Comparison of ENCODE assay signal across 21 mouse cellular contexts in the genomic region with DNA sequence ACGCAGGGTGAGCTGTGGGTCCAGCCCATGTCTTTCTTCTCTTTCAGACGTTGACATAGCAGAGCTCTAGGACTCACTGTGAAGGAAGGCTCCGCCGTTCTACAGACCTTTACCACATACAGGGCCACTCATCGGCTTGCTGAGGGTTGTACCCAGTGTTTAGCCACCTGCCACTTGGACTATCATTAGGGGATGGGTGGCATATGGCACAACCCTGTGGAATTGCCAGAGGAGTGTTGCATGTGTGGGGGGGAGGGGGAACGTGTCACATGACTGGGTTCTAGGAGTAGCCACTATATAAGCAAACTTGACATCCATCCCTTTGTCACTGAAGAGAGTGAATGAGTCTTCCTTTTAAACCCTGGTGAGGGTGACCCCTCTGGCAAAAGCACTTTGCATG. TPM values are rescaled to one million over a fixed set of nuclear protein-coding genes. Genes with fewer than 3 reads are reported as not detected.
A peak's percentile ranks its signal among the peaks of the same experiment; 100 is the strongest.
DNase-seq lines count a peak whose midpoint lies in the region; ATAC-seq and TF ChIP-seq lines count a peak whose summit lies in the region.
"Had no signal": no experiment of that assay in that cellular context is flagged by ENCODE, and none has a peak within 500 bp of the region (broad histone marks: within the 10 kb centered on the region; RNA-seq: fewer than 3 reads in every experiment).

No protein-coding gene starts in this region.

- ATAC-seq in cerebellum, adult (ENCODE audit: insufficient number of reproducible peaks, low FRiP score, low TSS enrichment): no peak
- no peak for ATAC-seq in intestine, embryonic 15.5 days
- ATAC-seq in intestine, embryonic 16.5 days: no peak
- no peak for ATAC-seq in embryonic facial prominence, embryonic 14.5 days (ENCODE audit: low read depth)
- ATAC-seq in kidney, embryonic 14.5 days (ENCODE audit: low FRiP score, low TSS enrichment): no peak
- ATAC-seq: forebrain, embryonic 16.5 days had no signal

- DNase-seq in cerebellum, adult 2 months: peak; percentile 65 to 79
- no peak for DNase-seq in embryonic facial prominence, embryonic 14.5 days (ENCODE audit: low spot score)
- no peak for DNase-seq in layer of hippocampus, adult 18-20 months (ENCODE audit: low spot score in 2 of 2)
- DNase-seq: adrenal gland, adult 8-10 months; gastrocnemius, postnatal 14 days; kidney, adult 9 months; layer of hippocampus, postnatal 36 days; retina, postnatal 1 day; spleen, adult 18-20 months had no signal

- H3K4me3 ChIP-seq in cerebellum, adult 2 months (replicated peaks; ENCODE audit: insufficient read depth, low read depth, low read length): peak overlapping the region; percentile 35
- H3K4me3 ChIP-seq in intestine, embryonic 15.5 days (replicated peaks): no peak overlapping the region
- no peak overlapping the region for H3K4me3 ChIP-seq in intestine, embryonic 16.5 days (ENCODE audit: low read length)
- peak overlapping the region; percentile 85 for H3K4me3 ChIP-seq in E14TG2a.4 (replicated peaks; ENCODE audit: low read length)
- H3K4me3 ChIP-seq in embryonic facial prominence, embryonic 14.5 days (ENCODE audit: low read depth, low read length): no peak overlapping the region
- no peak overlapping the region for H3K4me3 ChIP-seq in kidney, embryonic 14.5 days (ENCODE audit: low read length)
- H3K4me3 ChIP-seq: embryonic facial prominence, embryonic 12.5 days; hindbrain, embryonic 15.5 days had no signal

- H3K4me1 ChIP-seq in cerebellum, adult 2 months (ENCODE audit: control insufficient read depth, insufficient read depth, low read length): peaks cover 10% of the 10 kb centered on the region
- H3K4me1 ChIP-seq in intestine, embryonic 15.5 days (replicated peaks): peaks cover 35% of the 10 kb centered on the region
- peaks cover 30% of the 10 kb centered on the region for H3K4me1 ChIP-seq in intestine, embryonic 16.5 days (ENCODE audit: control insufficient read depth, insufficient read depth, low read length)
- H3K4me1 ChIP-seq in E14TG2a.4 (replicated peaks; ENCODE audit: low read depth, low read length): peaks cover 57% of the 10 kb centered on the region
- H3K4me1 ChIP-seq in embryonic facial prominence, embryonic 14.5 days (ENCODE audit: control insufficient read depth, insufficient read depth, low read length): peaks cover 20% of the 10 kb centered on the region; the same call in 1 of the 2 replicates
- peaks cover 47% of the 10 kb centered on the region for H3K4me1 ChIP-seq in kidney, embryonic 14.5 days (ENCODE audit: control insufficient read depth, insufficient read depth, low read length)

- TF ChIP-seq POLR2A in cerebellum, adult 2 months (IDR thresholded peaks at IDR 0.05; ENCODE audit: borderline replicate concordance, insufficient read depth, low read length): no peak

- peaks cover 12% of the 10 kb centered on the region for H3K36me3 ChIP-seq in intestine, embryonic 15.5 days
- H3K36me3 ChIP-seq in intestine, embryonic 16.5 days (ENCODE audit: control insufficient read depth, insufficient read depth, low read length): peaks cover 9% of the 10 kb centered on the region
- peaks cover 48% of the 10 kb centered on the region for H3K36me3 ChIP-seq in E14TG2a.4 (ENCODE audit: insufficient read depth, low read length)
- peaks cover 46% of the 10 kb centered on the region for H3K36me3 ChIP-seq in embryonic facial prominence, embryonic 14.5 days (ENCODE audit: control insufficient read depth, insufficient read depth, low read length)
- H3K36me3 ChIP-seq in kidney, embryonic 14.5 days (ENCODE audit: control insufficient read depth, insufficient read depth, low read length): peaks cover 20% of the 10 kb centered on the region

- peak overlapping the region; percentile 75; the same call in 1 of the 2 replicates for H3K4me2 ChIP-seq in intestine, embryonic 15.5 days (replicated peaks)
- no peak overlapping the region for H3K4me2 ChIP-seq in intestine, embryonic 16.5 days (ENCODE audit: low read depth, low read length)
- H3K4me2 ChIP-seq in embryonic facial prominence, embryonic 14.5 days (ENCODE audit: low read depth, low read length): peak overlapping the region; percentile 93; the same call in 1 of the 2 replicates
- no peak overlapping the region for H3K4me2 ChIP-seq in kidney, embryonic 14.5 days (replicated peaks; ENCODE audit: low read depth, low read length)

- H3K27me3 ChIP-seq in cerebellum, adult 2 months (ENCODE audit: control insufficient read depth, insufficient read depth, low read length): no peaks in the 10 kb centered on the region
- no peaks in the 10 kb centered on the region for H3K27me3 ChIP-seq in intestine, embryonic 15.5 days (replicated peaks)
- H3K27me3 ChIP-seq in intestine, embryonic 16.5 days (replicated peaks; ENCODE audit: control insufficient read depth, insufficient read depth, low read length): no peaks in the 10 kb centered on the region
- H3K27me3 ChIP-seq in E14TG2a.4 (ENCODE audit: insufficient read depth, low read length): no peaks in the 10 kb centered on the region
- H3K27me3 ChIP-seq in embryonic facial prominence, embryonic 14.5 days (replicated peaks; ENCODE audit: control insufficient read depth, insufficient read depth, low read length): no peaks in the 10 kb centered on the region
- H3K27me3 ChIP-seq in kidney, embryonic 14.5 days (ENCODE audit: control insufficient read depth, insufficient read depth, low read length): no peaks in the 10 kb centered on the region
- H3K27me3 ChIP-seq: embryonic facial prominence, embryonic 12.5 days; heart, embryonic 15.5 days; hindbrain, embryonic 15.5 days; limb, embryonic 12.5 days; lung, embryonic 15.5 days; neural tube, embryonic 15.5 days had no signal

- 9% methylated on average over 6 of the region's 6 CpGs for WGBS in cerebellum, adult 2 months
- 78% methylated on average over 6 of the region's 6 CpGs for WGBS in intestine, embryonic 15.5 days
- WGBS in intestine, embryonic 16.5 days: 87% methylated on average over 6 of the region's 6 CpGs
- WGBS in embryonic facial prominence, embryonic 14.5 days: 87% methylated on average over 6 of the region's 6 CpGs
- WGBS in kidney, embryonic 14.5 days: 69% methylated on average over 6 of the region's 6 CpGs

- no peak for TF ChIP-seq CTCF in cerebellum, adult 2 months (IDR thresholded peaks at IDR 0.05; ENCODE audit: borderline replicate concordance, insufficient read depth, low read depth, low read length)
- TF ChIP-seq CTCF in E14TG2a.4 (conservative IDR thresholded peaks at IDR 0.05; ENCODE audit: low read length): no peak

- no peak overlapping the region for H3K9ac ChIP-seq in intestine, embryonic 15.5 days
- no peak overlapping the region for H3K9ac ChIP-seq in intestine, embryonic 16.5 days (ENCODE audit: low read depth, low read length)
- no peak overlapping the region for H3K9ac ChIP-seq in embryonic facial prominence, embryonic 14.5 days (ENCODE audit: low read depth, low read length)
- no peak overlapping the region for H3K9ac ChIP-seq in kidney, embryonic 14.5 days (ENCODE audit: low read depth, low read length)
- H3K9ac ChIP-seq: hindbrain, embryonic 15.5 days; neural tube, embryonic 15.5 days had no signal

- H3K9me3 ChIP-seq in intestine, embryonic 15.5 days: no peaks in the 10 kb centered on the region
- H3K9me3 ChIP-seq in intestine, embryonic 16.5 days (ENCODE audit: control insufficient read depth, low read length): no peaks in the 10 kb centered on the region
- no peaks in the 10 kb centered on the region for H3K9me3 ChIP-seq in E14TG2a.4 (ENCODE audit: low read length)
- peaks cover 10% of the 10 kb centered on the region; the same call in 1 of the 2 replicates for H3K9me3 ChIP-seq in embryonic facial prominence, embryonic 14.5 days (ENCODE audit: control insufficient read depth, low read length)
- no peaks in the 10 kb centered on the region for H3K9me3 ChIP-seq in kidney, embryonic 14.5 days (ENCODE audit: control insufficient read depth, low read length)
- H3K9me3 ChIP-seq: heart, embryonic 15.5 days; hindbrain, embryonic 15.5 days; lung, embryonic 15.5 days; neural tube, embryonic 15.5 days had no signal

- H3K27ac ChIP-seq in cerebellum, adult 2 months (ENCODE audit: insufficient read depth, low read length): peak overlapping the region; percentile 37; the same call in 1 of the 2 replicates
- no peak overlapping the region for H3K27ac ChIP-seq in intestine, embryonic 15.5 days
- H3K27ac ChIP-seq in intestine, embryonic 16.5 days (ENCODE audit: low read length): no peak overlapping the region
- no peak overlapping the region for H3K27ac ChIP-seq in embryonic facial prominence, embryonic 14.5 days (replicated peaks; ENCODE audit: low read depth, low read length)
- no peak overlapping the region for H3K27ac ChIP-seq in kidney, embryonic 14.5 days (ENCODE audit: low read depth, low read length)
- H3K27ac ChIP-seq: embryonic facial prominence, embryonic 12.5 days; heart, embryonic 15.5 days; hindbrain, embryonic 15.5 days; limb, embryonic 12.5 days; lung, embryonic 15.5 days; neural tube, embryonic 15.5 days had no signal

RNA-seq across cellular contexts. Expression of a gene that starts 1.5 kb away (rescaled TPM):
- polyA plus RNA-seq in cerebellum, adult 2 months (2012; rRNA removed): 62.5 and 67.1 TPM in 2 replicates
- 14.3 and 15.1 TPM in 2 replicates for polyA plus RNA-seq in intestine, embryonic 15.5 days (2015; fragmentation: Nextera tagmentation; extraction: Ambion mirVana)
- 12.2 and 14.4 TPM in 2 replicates for polyA plus RNA-seq in intestine, embryonic 16.5 days (2015; fragmentation: Nextera tagmentation; extraction: Ambion mirVana)
- polyA plus RNA-seq in embryonic facial prominence, embryonic 14.5 days (2014; fragmentation: Nextera tagmentation; extraction: Ambion mirVana): 25.4 and 27.3 TPM in 2 replicates
- 19.3 and 19.8 TPM in 2 replicates for polyA plus RNA-seq in kidney, embryonic 14.5 days (2014; fragmentation: Nextera tagmentation; extraction: Ambion mirVana)
- total RNA-seq in layer of hippocampus, adult 18-20 months (2021): 10 to 100 TPM; 24.8 to 28.2 TPM

RNA-seq across cellular contexts. Expression of a gene that starts 2.2 kb away (rescaled TPM):
- polyA plus RNA-seq in cerebellum, adult 2 months (2012; rRNA removed): 137 and 148 TPM in 2 replicates
- polyA plus RNA-seq in intestine, embryonic 15.5 days (2015; fragmentation: Nextera tagmentation; extraction: Ambion mirVana): 97.0 and 100 TPM in 2 replicates
- 88.6 and 91.2 TPM in 2 replicates for polyA plus RNA-seq in intestine, embryonic 16.5 days (2015; fragmentation: Nextera tagmentation; extraction: Ambion mirVana)
- polyA plus RNA-seq in embryonic facial prominence, embryonic 14.5 days (2014; fragmentation: Nextera tagmentation; extraction: Ambion mirVana): 149 and 164 TPM in 2 replicates
- polyA plus RNA-seq in kidney, embryonic 14.5 days (2014; fragmentation: Nextera tagmentation; extraction: Ambion mirVana): 141 and 150 TPM in 2 replicates
- 100 to 1,000 TPM; 120 to 129 TPM for total RNA-seq in layer of hippocampus, adult 18-20 months (2021)

Comparison
In these comparisons a context has a peak if more than half of its experiments do, and no peak if none do; other contexts are left out.
1. H3K4me2 ChIP-seq: peak in intestine, embryonic 15.5 days (single experiment) and embryonic facial prominence, embryonic 14.5 days (single experiment); none in intestine, embryonic 16.5 days (single experiment) and kidney, embryonic 14.5 days (single experiment).
2. DNase-seq: peak in cerebellum, adult 2 months (2 of 2); none in embryonic facial prominence, embryonic 14.5 days (single experiment) and layer of hippocampus, adult 18-20 months (0 of 2).
3. H3K4me3 ChIP-seq: peak in cerebellum, adult 2 months (single experiment) and E14TG2a.4 (single experiment); none in intestine, embryonic 15.5 days (single experiment), intestine, embryonic 16.5 days (single experiment), embryonic facial prominence, embryonic 14.5 days (single experiment) and kidney, embryonic 14.5 days (single experiment).